Comparison of ENCODE assay signal across 19 mouse cellular contexts in the genomic region with DNA sequence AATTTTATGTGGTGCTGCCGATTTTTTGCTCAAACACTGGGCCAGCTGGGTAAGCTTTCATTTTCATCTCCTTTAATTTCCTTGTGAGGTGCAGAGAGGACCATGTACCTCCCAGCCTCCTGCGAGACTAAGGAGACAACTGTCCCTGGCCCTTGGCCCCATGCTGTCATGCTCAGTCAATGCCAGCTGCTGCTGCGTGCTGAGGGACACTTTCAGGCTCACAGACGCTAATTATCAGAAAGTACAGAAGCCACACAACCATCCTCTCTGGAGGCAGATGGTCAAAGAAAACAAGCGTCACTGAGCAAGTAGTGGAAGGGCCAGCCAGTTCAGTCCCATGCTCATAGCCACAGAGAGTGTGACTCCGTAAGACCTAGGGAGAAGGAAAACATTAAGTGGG.
A peak's percentile ranks its signal among the peaks of the same experiment; 100 is the strongest.
DNase-seq lines count a peak whose midpoint lies in the region; ATAC-seq and TF ChIP-seq lines count a peak whose summit lies in the region.
"Had no signal": no experiment of that assay in that cellular context is flagged by ENCODE, and none has a peak within 500 bp of the region (broad histone marks: within the 10 kb centered on the region; RNA-seq: fewer than 3 reads in every experiment).

No protein-coding gene starts in this region.

- H3K4me3 ChIP-seq in forebrain, embryonic 14.5 days (ENCODE audit: low read depth, low read length) = no peak overlapping the region
- no peak overlapping the region for H3K4me3 ChIP-seq in forebrain, embryonic 10.5 days
- no peak overlapping the region for H3K4me3 ChIP-seq in hindbrain, embryonic 16.5 days (ENCODE audit: low read length)
- H3K4me3 ChIP-seq in hindbrain, embryonic 14.5 days (replicated peaks; ENCODE audit: low read length) = no peak overlapping the region
- H3K4me3 ChIP-seq: embryonic facial prominence, embryonic 13.5 days; heart, embryonic 13.5 days had no signal

- WGBS in forebrain, embryonic 14.5 days = 70% methylated on average over 6 of the region's 6 CpGs
- WGBS in forebrain, embryonic 10.5 days = 87% methylated on average over 6 of the region's 6 CpGs
- WGBS in hindbrain, embryonic 16.5 days = 58% methylated on average over 6 of the region's 6 CpGs
- 54% methylated on average over 6 of the region's 6 CpGs for WGBS in hindbrain, embryonic 14.5 days

- 0 out of 2 replicates have a peak, but pooled peaks cover 3% of the 10 kb centered on the region for H3K4me1 ChIP-seq in forebrain, embryonic 14.5 days (ENCODE audit: control insufficient read depth, insufficient read depth, low read length)
- peaks cover 28% of the 10 kb centered on the region for H3K4me1 ChIP-seq in forebrain, embryonic 10.5 days
- peaks cover 5% of the 10 kb centered on the region for H3K4me1 ChIP-seq in hindbrain, embryonic 16.5 days (ENCODE audit: control insufficient read depth, insufficient read depth, low read depth, low read length)
- H3K4me1 ChIP-seq in hindbrain, embryonic 14.5 days (replicated peaks; ENCODE audit: control insufficient read depth, insufficient read depth, low read length) = no peaks in the 10 kb centered on the region

- H3K27me3 ChIP-seq in forebrain, embryonic 14.5 days (replicated peaks; ENCODE audit: control insufficient read depth, insufficient read depth, low read length) = no peaks in the 10 kb centered on the region
- H3K27me3 ChIP-seq in forebrain, embryonic 10.5 days (ENCODE audit: poor library complexity, severe bottlenecking) = no peaks in the 10 kb centered on the region
- no peaks in the 10 kb centered on the region for H3K27me3 ChIP-seq in hindbrain, embryonic 16.5 days (replicated peaks; ENCODE audit: control insufficient read depth, insufficient read depth, low read length)
- no peaks in the 10 kb centered on the region for H3K27me3 ChIP-seq in hindbrain, embryonic 14.5 days (ENCODE audit: control insufficient read depth, insufficient read depth, low read length)
- H3K27me3 ChIP-seq: embryonic facial prominence, embryonic 13.5 days; heart, embryonic 13.5 days had no signal

- H3K27ac ChIP-seq in forebrain, embryonic 14.5 days (ENCODE audit: low read depth, low read length) = no peak overlapping the region
- H3K27ac ChIP-seq in forebrain, embryonic 10.5 days = no peak overlapping the region
- no peak overlapping the region for H3K27ac ChIP-seq in hindbrain, embryonic 16.5 days (ENCODE audit: low read depth, low read length)
- H3K27ac ChIP-seq in hindbrain, embryonic 14.5 days = no peak overlapping the region
- H3K27ac ChIP-seq: embryonic facial prominence, embryonic 13.5 days; heart, embryonic 13.5 days had no signal

- H3K9me3 ChIP-seq in forebrain, embryonic 14.5 days (replicated peaks; ENCODE audit: control insufficient read depth, low read length) = no peaks in the 10 kb centered on the region
- H3K9me3 ChIP-seq in forebrain, embryonic 10.5 days = no peaks in the 10 kb centered on the region
- no peaks in the 10 kb centered on the region for H3K9me3 ChIP-seq in hindbrain, embryonic 16.5 days (ENCODE audit: control insufficient read depth, low read length)
- no peaks in the 10 kb centered on the region for H3K9me3 ChIP-seq in hindbrain, embryonic 14.5 days (ENCODE audit: control insufficient read depth, low read length)
- H3K9me3 ChIP-seq: embryonic facial prominence, embryonic 13.5 days; heart, embryonic 13.5 days had no signal

- H3K36me3 ChIP-seq in forebrain, embryonic 14.5 days (ENCODE audit: control insufficient read depth, insufficient read depth, low read length) = no peaks in the 10 kb centered on the region
- H3K36me3 ChIP-seq in forebrain, embryonic 10.5 days (replicated peaks) = no peaks in the 10 kb centered on the region
- no peaks in the 10 kb centered on the region for H3K36me3 ChIP-seq in hindbrain, embryonic 16.5 days (ENCODE audit: control insufficient read depth, insufficient read depth, low read length)
- no peaks in the 10 kb centered on the region for H3K36me3 ChIP-seq in hindbrain, embryonic 14.5 days (replicated peaks; ENCODE audit: control insufficient read depth, insufficient read depth)
- H3K36me3 ChIP-seq: embryonic facial prominence, embryonic 13.5 days; G1E; heart, embryonic 13.5 days had no signal

- TF ChIP-seq CTCF in brain, embryonic 14.5 days (IDR thresholded peaks at IDR 0.05; ENCODE audit: borderline replicate concordance, extremely low read depth, insufficient read depth, insufficient read length) = no peak

- ATAC-seq in forebrain, embryonic 14.5 days = peak; percentile 49; the same call in 1 of the 2 replicates
- 0 out of 2 replicates have a peak, but pooled peaks have one; percentile 29 for ATAC-seq in hindbrain, embryonic 16.5 days
- ATAC-seq in hindbrain, embryonic 14.5 days (ENCODE audit: low FRiP score) = no peak
- ATAC-seq: CD4-positive, CD25-positive, alpha-beta regulatory T cell, adult 4 months; intestine, embryonic 16.5 days had no signal

- DNase-seq in cerebellum, postnatal 10 days = peak; percentile 55 to 77
- no peak for DNase-seq in cerebellum, adult 11-12 months
- DNase-seq in forebrain, embryonic 14.5 days (ENCODE audit: low spot score) = peak; percentile 28
- no peak for DNase-seq in forebrain, embryonic 10.5 days (ENCODE audit: extremely low spot score, low spot score)
- no peak for DNase-seq in hindbrain, embryonic 14.5 days (ENCODE audit: low spot score)
- DNase-seq in brain, embryonic 14.5 days (ENCODE audit: low read depth) = peak; percentile 68
- no peak for DNase-seq in liver
- DNase-seq: adrenal gland, postnatal 10 days; B cell, adult 2 months; cerebellum, postnatal 25 days; gastrocnemius, postnatal 14 days; heart, postnatal 36 days; kidney, adult 2 months had no signal

- TF ChIP-seq POLR2A in brain, embryonic 14.5 days (IDR thresholded peaks at IDR 0.05; ENCODE audit: borderline replicate concordance, extremely low read depth, insufficient read depth, insufficient read length, poor library complexity, severe bottlenecking) = no peak

- H3K9ac ChIP-seq in forebrain, embryonic 14.5 days (ENCODE audit: low read length) = no peak overlapping the region
- no peak overlapping the region for H3K9ac ChIP-seq in hindbrain, embryonic 16.5 days (ENCODE audit: low read depth, low read length)
- no peak overlapping the region for H3K9ac ChIP-seq in hindbrain, embryonic 14.5 days
- H3K9ac ChIP-seq: embryonic facial prominence, embryonic 13.5 days; heart, embryonic 13.5 days had no signal

- H3K4me2 ChIP-seq in forebrain, embryonic 14.5 days (ENCODE audit: low read length) = no peak overlapping the region
- H3K4me2 ChIP-seq in hindbrain, embryonic 16.5 days (ENCODE audit: low read length) = no peak overlapping the region
- H3K4me2 ChIP-seq in hindbrain, embryonic 14.5 days (replicated peaks) = no peak overlapping the region
- H3K4me2 ChIP-seq: embryonic facial prominence, embryonic 13.5 days; heart, embryonic 13.5 days had no signal

Comparison
In these comparisons a context has a peak if more than half of its experiments do, and no peak if none do; other contexts are left out.
1. DNase-seq: peak in cerebellum, postnatal 10 days (2 of 2), forebrain, embryonic 14.5 days (single experiment) and brain, embryonic 14.5 days (single experiment); none in cerebellum, adult 11-12 months (single experiment), forebrain, embryonic 10.5 days (single experiment), hindbrain, embryonic 14.5 days (single experiment) and liver (single experiment).